Mouse (Mus musculus): ENCODE results near the gene Slc25a35.

- TF ChIP-seq CTCF (IDR thresholded peaks at IDR 0.05; ENCODE audit: borderline replicate concordance, insufficient read depth, low read length): no peak
- TF ChIP-seq POLR2A (IDR thresholded peaks at IDR 0.05; ENCODE audit: low read depth, low read length): no peak
These were observed 1.4 kb upstream of the Slc25a35 start for GRCm38 (mm10) chr11:68966554-68966953.
